Mouse (Mus musculus) lung, adult 18-20 months (tissue): ENCODE measurements around the gene Myl7.
"Not testable (repeated sequence)": the region's sequence is repeated elsewhere in the genome, so short reads cannot be mapped to it uniquely, and the experiment has no call there.

Experiments used
- DNase-seq, 2 experiments: peaks; one replicate each; pipeline ENCODE4 v3.0.0; 2022; ENCODE audit warnings: mixed read lengths in 2 of 2

Myl7 gene

GRCm38 (mm10) chr11:5898531-5898930, at the start of gene Myl7:
Gene Myl7, minus strand, starts transcription at chr11:5898782.
- DNase-seq = no peak

- no peak for DNase-seq
Observed at GRCm38 (mm10) chr11:5947796-5948195, 49.2 kb upstream of the Myl7 start.

- no peak for DNase-seq
Observed at GRCm38 (mm10) chr11:5945096-5945495, 46.5 kb upstream of the Myl7 start.

GRCm38 (mm10) chr11:5942966-5943365, 44.4 kb upstream of the Myl7 start:
- DNase-seq = no peak

- not testable (repeated sequence) for DNase-seq
Observed at GRCm38 (mm10) chr11:5934531-5934930, 35.9 kb upstream of the Myl7 start.

- DNase-seq = not testable (repeated sequence)
Observed at GRCm38 (mm10) chr11:5931947-5932346, 33.4 kb upstream of the Myl7 start.

GRCm38 (mm10) chr11:5930578-5930977, 32.0 kb upstream of the Myl7 start:
- DNase-seq = no peak

GRCm38 (mm10) chr11:5926696-5927220, 28.2 kb upstream of the Myl7 start:
- no peak for DNase-seq

- no peak for DNase-seq
Observed at GRCm38 (mm10) chr11:5924699-5925098, 26.1 kb upstream of the Myl7 start.

GRCm38 (mm10) chr11:5920323-5920960, 21.9 kb upstream of the Myl7 start:
- DNase-seq = no peak

- peak; percentile 48 to 57 for DNase-seq
Observed at GRCm38 (mm10) chr11:5919606-5920005, 21.0 kb upstream of the Myl7 start.

- no peak for DNase-seq
Observed at GRCm38 (mm10) chr11:5918111-5918510, 19.5 kb upstream of the Myl7 start.

GRCm38 (mm10) chr11:5916178-5916548, 17.6 kb upstream of the Myl7 start:
- DNase-seq = no peak

GRCm38 (mm10) chr11:5915429-5916177, 17.0 kb upstream of the Myl7 start:
- DNase-seq = no peak

- DNase-seq = no peak
Observed at GRCm38 (mm10) chr11:5914940-5915339, 16.4 kb upstream of the Myl7 start.

- no peak for DNase-seq
Observed at GRCm38 (mm10) chr11:5913936-5914335, 15.4 kb upstream of the Myl7 start.

GRCm38 (mm10) chr11:5913256-5913655, 14.7 kb upstream of the Myl7 start:
- DNase-seq = no peak

GRCm38 (mm10) chr11:5912635-5913034, 14.1 kb upstream of the Myl7 start:
- peak; percentile 46 to 51 for DNase-seq

- no peak for DNase-seq
Observed at GRCm38 (mm10) chr11:5908642-5909041, 10.1 kb upstream of the Myl7 start.

- DNase-seq = no peak
Observed at GRCm38 (mm10) chr11:5907096-5907495, 8.5 kb upstream of the Myl7 start.

- no peak for DNase-seq
Observed at GRCm38 (mm10) chr11:5905778-5906518, 7.4 kb upstream of the Myl7 start.

GRCm38 (mm10) chr11:5904871-5905270, 6.3 kb upstream of the Myl7 start:
- DNase-seq = no peak

GRCm38 (mm10) chr11:5904357-5904756, 5.8 kb upstream of the Myl7 start:
- DNase-seq = no peak

- DNase-seq = no peak
Observed at GRCm38 (mm10) chr11:5903844-5904243, 5.3 kb upstream of the Myl7 start.
